Mouse (Mus musculus) MEL (cell line): Measurements from ENCODE around the gene Il1rapl2. TPM values are rescaled to one million over a fixed set of nuclear protein-coding genes. Genes with fewer than 3 reads are reported as not detected.

Source experiments
- DNase-seq: peaks from one replicate; pipeline ENCODE4 v3.0.0; 2011; ENCODE audit warnings: low read depth, low spot score
- H3K27ac ChIP-seq: 2 replicates; pipeline ENCODE4 v1.5.1; 2012; ENCODE audit warnings: low read depth, mild to moderate bottlenecking, control low read depth, low read length, moderate library complexity; ENCODE audit not compliant: control insufficient read depth
- H3K27me3 ChIP-seq, 2 experiments: fragments of 150-350 bp in 1 of 2; sonication (generic) in 1 of 2; 2 replicates each; pipeline ENCODE4 v1.6.1; 2012; ENCODE audit warnings: low read length in 2 of 2, mild to moderate bottlenecking in 2 of 2, improper control_type of control experiment in 1 of 2, moderate library complexity in 1 of 2; ENCODE audit not compliant: insufficient read depth in 2 of 2, control insufficient read depth in 1 of 2
- H3K36me3 ChIP-seq, 2 experiments: 2 replicates each; pipeline ENCODE4 v1.6.1; 2012 to 2014; ENCODE audit warnings: low read length in 2 of 2, improper control_type of control experiment in 1 of 2, inconsistent platforms in 1 of 2, mild to moderate bottlenecking in 1 of 2; ENCODE audit not compliant: insufficient read depth in 2 of 2, control insufficient read depth in 1 of 2
- H3K4me1 ChIP-seq, 2 experiments: fragments of 150-350 bp in 1 of 2; sonication (generic) in 1 of 2; 2 replicates each; pipeline ENCODE4 v1.6.1; 2012; ENCODE audit warnings: low read length in 2 of 2, improper control_type of control experiment in 1 of 2, mild to moderate bottlenecking in 1 of 2; ENCODE audit not compliant: insufficient read depth in 2 of 2, control insufficient read depth in 1 of 2
- H3K4me3 ChIP-seq, 2 experiments: fragments of 150-350 bp in 1 of 2; sonication (generic) in 1 of 2; 2 replicates each; pipeline ENCODE4 v1.5.1; 2012; ENCODE audit warnings: low read depth in 2 of 2, low read length in 2 of 2, mild to moderate bottlenecking in 2 of 2, moderate library complexity in 2 of 2, control low read depth in 1 of 2, improper control_type of control experiment in 1 of 2; ENCODE audit not compliant: control insufficient read depth in 1 of 2, insufficient read depth in 1 of 2
- H3K79me2 ChIP-seq: 2 replicates; pipeline ENCODE4 v1.6.1; 2012; ENCODE audit warnings: mild to moderate bottlenecking, low read length, moderate library complexity; ENCODE audit not compliant: control insufficient read depth, poor library complexity, insufficient read depth
- H3K9ac ChIP-seq: 2 replicates; pipeline ENCODE4 v1.6.1; 2012; ENCODE audit warnings: low read depth, mild to moderate bottlenecking, control low read depth, low read length, moderate library complexity; ENCODE audit not compliant: control insufficient read depth, poor library complexity, severe bottlenecking
- H3K9me3 ChIP-seq: fragments of 150-350 bp; sonication (generic); replicated peaks from 2 replicates; pipeline ENCODE4 v1.6.1; 2012; ENCODE audit warnings: mild to moderate bottlenecking, low read length, improper control_type of control experiment, moderate library complexity; ENCODE audit not compliant: insufficient read depth
- BHLHE40 ChIP-seq: IDR thresholded peaks from 2 replicates; pipeline ENCODE4 v1.6.1; 2012; ENCODE audit warnings: low read depth, mild to moderate bottlenecking, inconsistent platforms, low read length, improper control_type of control experiment, borderline replicate concordance
- CHD2 ChIP-seq: IDR thresholded peaks from 2 replicates; pipeline ENCODE4 v1.6.1; 2011; ENCODE audit warnings: low read length, improper control_type of control experiment
- CTCF ChIP-seq, 3 experiments: IDR thresholded peaks in 2 of 3; conservative IDR thresholded peaks in 1 of 3; 2 replicates each; pipeline ENCODE4 v1.5.1; 2011 to 2012; ENCODE audit warnings: low read length in 3 of 3, low read depth in 2 of 3, mild to moderate bottlenecking in 2 of 3, improper control_type of control experiment in 1 of 3, inconsistent platforms in 1 of 3, mixed read lengths in 1 of 3, moderate library complexity in 1 of 3; ENCODE audit not compliant: control insufficient read depth in 1 of 3, insufficient read depth in 1 of 3, poor library complexity in 1 of 3, severe bottlenecking in 1 of 3
- E2F4 ChIP-seq: IDR thresholded peaks from 2 replicates; pipeline ENCODE4 v1.6.1; 2011; ENCODE audit warnings: low read depth, low read length, improper control_type of control experiment, borderline replicate concordance
- ELF1 ChIP-seq: IDR thresholded peaks from 2 replicates; pipeline ENCODE4 v1.6.1; 2014; ENCODE audit warnings: low read depth, mild to moderate bottlenecking, inconsistent platforms, low read length, improper control_type of control experiment, moderate library complexity
- EP300 ChIP-seq, 2 experiments: IDR thresholded peaks; 2 replicates each; pipeline ENCODE4 v1.6.1; 2011; ENCODE audit warnings: improper control_type of control experiment in 2 of 2, low read length in 2 of 2, low read depth in 1 of 2, mild to moderate bottlenecking in 1 of 2
- HCFC1 ChIP-seq: IDR thresholded peaks from 2 replicates; pipeline ENCODE4 v1.6.1; 2012; ENCODE audit warnings: low read depth, mild to moderate bottlenecking, inconsistent platforms, low read length, improper control_type of control experiment, moderate library complexity
- JUND ChIP-seq: IDR thresholded peaks from 2 replicates; pipeline ENCODE4 v1.6.1; 2011; ENCODE audit warnings: low read depth, mild to moderate bottlenecking, improper control_type of control experiment, low read length
- MAFK ChIP-seq: IDR thresholded peaks from 2 replicates; pipeline ENCODE4 v1.6.1; 2011; ENCODE audit warnings: low read depth, mild to moderate bottlenecking, low read length, improper control_type of control experiment, borderline replicate concordance
- MAX ChIP-seq: IDR thresholded peaks from 2 replicates; pipeline ENCODE4 v1.6.1; 2011; ENCODE audit warnings: low read length, improper control_type of control experiment
- MAZ ChIP-seq: IDR thresholded peaks from 2 replicates; pipeline ENCODE4 v1.6.1; 2012; ENCODE audit warnings: low read depth, mild to moderate bottlenecking, inconsistent platforms, low read length, improper control_type of control experiment
- MEF2A ChIP-seq: IDR thresholded peaks from 2 replicates; pipeline ENCODE4 v1.6.1; 2014; ENCODE audit warnings: low read depth, mild to moderate bottlenecking, inconsistent platforms, low read length, improper control_type of control experiment; ENCODE audit not compliant: poor library complexity, insufficient replicate concordance, severe bottlenecking; ENCODE audit errors: extremely low read depth
- MYB ChIP-seq: IDR thresholded peaks from 2 replicates; pipeline ENCODE4 v1.6.1; 2011; ENCODE audit warnings: mild to moderate bottlenecking, low read depth, low read length, improper control_type of control experiment
- NELFE ChIP-seq: IDR thresholded peaks from 2 replicates; pipeline ENCODE4 v1.6.1; 2011; ENCODE audit warnings: low read depth, low read length, improper control_type of control experiment
- SIN3A ChIP-seq: IDR thresholded peaks from 2 replicates; pipeline ENCODE4 v1.6.1; 2012; ENCODE audit warnings: low read length, improper control_type of control experiment, inconsistent platforms
- TAL1 ChIP-seq: IDR thresholded peaks from 2 replicates; pipeline ENCODE4 v1.6.1; 2012; ENCODE audit warnings: mild to moderate bottlenecking, inconsistent platforms, low read length, moderate library complexity, mixed read lengths
- TCF12 ChIP-seq: IDR thresholded peaks from 2 replicates; pipeline ENCODE4 v1.6.1; 2014; ENCODE audit warnings: low read depth, mild to moderate bottlenecking, inconsistent platforms, low read length, improper control_type of control experiment, moderate library complexity
- UBTF ChIP-seq: IDR thresholded peaks from 2 replicates; pipeline ENCODE4 v1.6.1; 2012; ENCODE audit warnings: low read depth, mild to moderate bottlenecking, inconsistent platforms, low read length, improper control_type of control experiment, moderate library complexity, borderline replicate concordance; ENCODE audit not compliant: insufficient read depth
- USF1 ChIP-seq: IDR thresholded peaks from 2 replicates; pipeline ENCODE4 v1.6.1; 2014; ENCODE audit warnings: low read depth, mild to moderate bottlenecking, inconsistent platforms, low read length, improper control_type of control experiment, moderate library complexity
- USF2 ChIP-seq, 2 experiments: IDR thresholded peaks; 2 replicates each; pipeline ENCODE4 v1.6.1; 2011 to 2012; ENCODE audit warnings: improper control_type of control experiment in 2 of 2, low read length in 2 of 2, borderline replicate concordance in 1 of 2, inconsistent platforms in 1 of 2, low read depth in 1 of 2, mild to moderate bottlenecking in 1 of 2; ENCODE audit not compliant: insufficient read depth in 1 of 2
- ZNF384 ChIP-seq: IDR thresholded peaks from 2 replicates; pipeline ENCODE4 v1.6.1; 2012; ENCODE audit warnings: low read depth, mild to moderate bottlenecking, inconsistent platforms, low read length, improper control_type of control experiment
- polyA plus RNA-seq, 2 experiments: library from polyadenylated mRNA; stranded (reverse) in 1 of 2; unstranded in 1 of 2; fragments of >175 nt in 1 of 2; fragments of >200 nt in 1 of 2; gene quantifications; 2 replicates each; pipeline versions ENCODE4 v1.2.1 to v1.2.4; 2012; ENCODE audit warnings: low replicate concordance in 2 of 2, low read depth in 1 of 2; ENCODE audit not compliant: insufficient read length in 2 of 2, insufficient read depth in 1 of 2, missing spikeins in 1 of 2
- total RNA-seq: library from RNA; depleted of rRNA; stranded (reverse); fragments of 300-350 nt; gene quantifications from 2 replicates; pipeline ENCODE4 v1.2.3, GENCODE M21; 2012

The Il1rapl2 gene
- total and polyA plus RNA-seq, 3 experiments = not detected

DNA sequence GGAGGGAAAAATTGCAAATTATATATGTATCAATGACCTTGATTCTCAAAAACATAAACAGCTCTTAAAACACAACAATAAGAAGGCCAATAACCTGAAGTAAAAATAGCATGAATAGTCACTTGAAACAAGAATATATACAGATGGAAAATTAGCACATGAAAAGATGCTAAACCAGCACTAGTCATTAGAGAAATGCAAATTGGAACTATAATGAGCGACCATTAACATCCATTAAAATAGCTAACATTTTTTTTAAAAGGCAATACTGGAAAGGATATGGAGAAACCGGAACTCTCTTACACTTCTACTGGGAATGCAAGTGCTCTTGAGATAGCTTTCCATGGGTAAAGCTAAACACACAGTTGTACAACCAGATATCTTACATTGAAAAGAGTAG lies 879.4 kb downstream of the Il1rapl2 start:
- Histone ChIP-seq H3K36me3 (no peaks in the 10 kb centered on the region), H3K27me3 (no peaks in the 10 kb centered on the region), H3K79me2 (no peaks in the 10 kb centered on the region), H3K4me1 (no peaks in the 10 kb centered on the region), H3K4me3 (no peak overlapping the region), H3K9ac (no peak overlapping the region), H3K9me3 (no peaks in the 10 kb centered on the region), H3K27ac (no peak overlapping the region)
- TF ChIP-seq CHD2 (no peak), USF2 (IDR thresholded peaks at IDR 0.05; ENCODE audit: borderline replicate concordance in 1 of 2, insufficient read depth in 1 of 2, low read depth in 1 of 2, low read length in 2 of 2) (no peak), TAL1 (no peak), TCF12 (no peak), UBTF (no peak), EP300 (IDR thresholded peaks at IDR 0.05; ENCODE audit: low read depth in 1 of 2, low read length in 2 of 2) (no peak), ZNF384 (no peak), MYB (no peak)
- no peak for DNase-seq

DNA sequence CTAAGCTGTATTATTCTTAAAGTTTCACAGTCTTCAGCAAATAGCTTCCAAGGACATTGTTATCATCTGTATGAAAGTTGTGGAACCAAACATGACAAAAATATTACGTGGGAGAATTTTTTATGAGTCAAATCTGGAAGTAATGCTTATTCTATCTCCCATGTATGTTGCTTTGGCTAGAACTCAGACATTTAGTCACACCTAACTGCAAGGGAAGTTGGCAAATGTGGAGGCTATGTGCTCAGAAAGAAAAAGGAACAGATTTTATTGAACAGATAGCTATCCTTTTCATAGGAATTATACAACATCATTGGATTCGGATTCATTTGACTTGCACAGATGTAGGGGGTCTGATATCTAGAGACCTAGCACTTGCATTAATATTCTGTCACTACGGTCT lies 908.1 kb downstream of the Il1rapl2 start:
- H3K27ac ChIP-seq = no peak overlapping the region
- H3K9ac ChIP-seq = no peak overlapping the region
- no peaks in the 10 kb centered on the region for H3K9me3 ChIP-seq
- DNase-seq = no peak
- no peak overlapping the region for H3K4me3 ChIP-seq
- H3K36me3 ChIP-seq = no peaks in the 10 kb centered on the region
- H3K27me3 ChIP-seq = no peaks in the 10 kb centered on the region
- TF ChIP-seq MAZ = no peak
- TF ChIP-seq TAL1 = no peak
- TF ChIP-seq MAX = no peak
- no peak for TF ChIP-seq ELF1
- TF ChIP-seq USF1 = no peak
- no peak for TF ChIP-seq CTCF (IDR thresholded peaks at IDR 0.05 in 2 of 3, conservative IDR thresholded peaks at IDR 0.05 in 1 of 3; ENCODE audit: control insufficient read depth in 1 of 3, insufficient read depth in 1 of 3, low read depth in 2 of 3, low read length in 3 of 3, poor library complexity in 1 of 3, severe bottlenecking in 1 of 3)
- TF ChIP-seq E2F4 = no peak
- no peak for TF ChIP-seq BHLHE40
- TF ChIP-seq TCF12 = no peak
- TF ChIP-seq SIN3A = no peak
- no peak for TF ChIP-seq MEF2A
- TF ChIP-seq UBTF = no peak
- TF ChIP-seq MAFK = no peak
- TF ChIP-seq HCFC1 = no peak
- TF ChIP-seq JUND = no peak
- TF ChIP-seq NELFE = no peak
- H3K4me1 ChIP-seq = no peaks in the 10 kb centered on the region
- H3K79me2 ChIP-seq = no peaks in the 10 kb centered on the region
